Mouse (Mus musculus): ENCODE data around the gene Lmf2.

DNA sequence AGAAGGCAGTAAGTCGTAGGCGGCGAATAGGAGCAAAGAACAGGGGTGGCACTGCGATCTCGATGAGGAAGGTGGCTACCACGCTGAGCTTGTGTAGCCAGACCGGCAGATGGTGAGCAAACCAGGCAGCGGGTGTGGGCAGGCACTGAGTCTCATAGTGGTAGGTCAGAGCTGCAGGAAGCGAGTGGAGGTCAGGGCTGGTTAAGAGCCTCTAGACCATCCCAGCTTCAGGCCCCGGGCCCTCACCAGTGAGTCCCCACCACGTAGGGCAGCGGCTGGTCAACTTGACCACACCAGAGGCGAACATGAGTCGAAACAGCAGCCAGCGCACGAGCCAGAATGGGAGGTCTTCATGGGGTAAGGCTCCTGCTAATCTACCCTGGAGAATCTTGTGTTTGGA lies 1.6 kb downstream of the Lmf2 start:
- TF ChIP-seq POLR2A (IDR thresholded peaks at IDR 0.05; ENCODE audit: low read depth, low read length) = no peak
- no peak for TF ChIP-seq CTCF (IDR thresholded peaks at IDR 0.05; ENCODE audit: borderline replicate concordance, insufficient read depth, low read length)
